Mouse (Mus musculus) ES-E14 (cell line): ENCODE measurements around the gene Pcdh9. TPM values are rescaled to one million over a fixed set of nuclear protein-coding genes. Genes with fewer than 3 reads are reported as not detected.

Experiments used
- DNase-seq: peaks from one replicate; pipeline ENCODE4 v3.0.0-alpha.2; 2013; ENCODE audit warnings: low read depth, low spot score
- H3K27ac ChIP-seq: 2 replicates; pipeline ENCODE4 v1.5.1; 2012; ENCODE audit warnings: low read depth, mild to moderate bottlenecking, low read length, moderate library complexity, mixed read lengths; ENCODE audit not compliant: poor library complexity, insufficient read depth, severe bottlenecking
- H3K36me3 ChIP-seq: 2 replicates; pipeline ENCODE4 v1.6.1; 2012; ENCODE audit warnings: mild to moderate bottlenecking, low read length, moderate library complexity, mixed read lengths; ENCODE audit not compliant: control insufficient read depth, poor library complexity, insufficient read depth, severe bottlenecking
- H3K4me1 ChIP-seq, 2 experiments: fragments of 150-350 bp in 1 of 2; sonication (generic) in 1 of 2; 2 replicates each; pipeline ENCODE4 v1.6.1; 2012; ENCODE audit warnings: low read length in 2 of 2, mild to moderate bottlenecking in 1 of 2, mixed read lengths in 1 of 2; ENCODE audit not compliant: control insufficient read depth in 2 of 2, insufficient read depth in 2 of 2, poor library complexity in 1 of 2
- H3K4me3 ChIP-seq, 2 experiments: fragments of 150-350 bp in 1 of 2; sonication (generic) in 1 of 2; 2 replicates each; pipeline ENCODE4 v1.5.1; 2012; ENCODE audit warnings: low read length in 2 of 2, low read depth in 1 of 2, mild to moderate bottlenecking in 1 of 2, mixed read lengths in 1 of 2; ENCODE audit not compliant: insufficient read depth in 1 of 2, poor library complexity in 1 of 2, severe bottlenecking in 1 of 2
- H3K9ac ChIP-seq: 2 replicates; pipeline ENCODE4 v1.6.1; 2012; ENCODE audit warnings: low read depth, mild to moderate bottlenecking, low read length, mixed read lengths; ENCODE audit not compliant: poor library complexity, insufficient read depth, severe bottlenecking
- H3K9me3 ChIP-seq: fragments of 150-350 bp; sonication (generic); 2 replicates; pipeline ENCODE4 v1.6.1; 2012; ENCODE audit warnings: low read depth, mild to moderate bottlenecking, low read length; ENCODE audit not compliant: control insufficient read depth, insufficient read depth
- CHD2 ChIP-seq: IDR thresholded peaks from 2 replicates; pipeline ENCODE4 v1.6.1; 2014; ENCODE audit warnings: mild to moderate bottlenecking, low read depth, low read length, inconsistent platforms
- HCFC1 ChIP-seq: IDR thresholded peaks from 2 replicates; pipeline ENCODE4 v1.6.1; 2012; ENCODE audit warnings: low read length, inconsistent platforms, borderline replicate concordance; ENCODE audit not compliant: insufficient read depth
- MAFK ChIP-seq: IDR thresholded peaks from 2 replicates; pipeline ENCODE4 v1.6.1; 2014; ENCODE audit warnings: mild to moderate bottlenecking, low read depth, low read length, inconsistent platforms; ENCODE audit not compliant: insufficient read depth
- ZC3H11A ChIP-seq: IDR thresholded peaks from 2 replicates; pipeline ENCODE4 v1.6.1; 2012; ENCODE audit warnings: low read depth, mild to moderate bottlenecking, inconsistent platforms, low read length, borderline replicate concordance
- ZNF384 ChIP-seq: IDR thresholded peaks from 2 replicates; pipeline ENCODE4 v1.6.1; 2012; ENCODE audit warnings: low read depth, low read length, inconsistent platforms
- in situ Hi-C, 2 experiments: fragments of 600-800 bp; cut with MboI; formaldehyde crosslinking; loops; one replicate each; pipeline ENCODE4 v1.15.1; 2025; ENCODE audit warnings: low sequenced_read_pairs in 2 of 2, inconsistent platforms in 1 of 2; ENCODE audit not compliant: unreplicated experiment in 2 of 2
- total RNA-seq: library from RNA; depleted of rRNA; stranded (reverse); fragments of 300-350 nt; gene quantifications from 2 replicates; pipeline ENCODE4 v1.2.3, GENCODE M21; 2012

The Pcdh9 gene
- total RNA-seq, 1 experiment, result 0.71 TPM

DNA sequence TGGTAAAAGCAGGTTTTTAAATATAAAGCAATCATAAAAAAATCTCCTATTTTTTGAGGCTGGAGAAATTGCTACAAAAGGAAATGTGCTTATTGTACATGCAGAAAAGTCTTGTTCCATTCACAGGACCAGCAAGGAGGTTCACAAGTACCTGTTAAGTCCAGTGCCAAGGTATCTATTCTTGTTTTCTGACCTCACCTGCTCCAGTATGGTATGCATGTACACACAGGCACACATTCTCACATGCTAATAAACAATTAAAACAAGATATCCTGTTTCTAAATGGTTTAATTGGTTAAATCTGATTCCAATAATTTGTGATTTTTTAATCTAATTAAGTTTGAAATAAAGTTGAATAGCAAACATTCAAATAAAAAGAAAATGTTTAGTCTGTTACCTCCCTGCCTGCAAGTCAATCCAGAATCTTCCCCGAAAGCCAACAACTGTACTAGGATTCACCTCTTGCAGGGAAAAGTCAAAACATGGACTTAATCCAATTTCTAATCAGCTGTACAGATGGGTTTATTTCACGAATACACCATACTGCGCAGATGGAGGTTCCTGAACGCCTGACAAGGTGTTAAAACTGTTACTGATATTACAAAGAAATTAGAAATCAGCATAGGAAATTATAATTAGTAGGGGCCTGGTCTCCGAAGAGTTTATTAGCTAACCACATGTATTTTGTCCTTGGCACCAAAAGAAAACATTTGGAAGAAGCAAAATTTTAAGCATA lies 439.4 kb downstream of the Pcdh9 start:
- Histone ChIP-seq H3K9me3 (no peaks in the 10 kb centered on the region), H3K36me3 (no peaks in the 10 kb centered on the region), H3K27ac (no peak overlapping the region), H3K4me1 (no peaks in the 10 kb centered on the region), H3K4me3 (no peak overlapping the region), H3K9ac (no peak overlapping the region)
- in situ Hi-C loops, result no loop called here
- DNase-seq, result no peak
- TF ChIP-seq CHD2 (no peak), MAFK (no peak), ZC3H11A (no peak), HCFC1 (no peak), ZNF384 (no peak)

DNA sequence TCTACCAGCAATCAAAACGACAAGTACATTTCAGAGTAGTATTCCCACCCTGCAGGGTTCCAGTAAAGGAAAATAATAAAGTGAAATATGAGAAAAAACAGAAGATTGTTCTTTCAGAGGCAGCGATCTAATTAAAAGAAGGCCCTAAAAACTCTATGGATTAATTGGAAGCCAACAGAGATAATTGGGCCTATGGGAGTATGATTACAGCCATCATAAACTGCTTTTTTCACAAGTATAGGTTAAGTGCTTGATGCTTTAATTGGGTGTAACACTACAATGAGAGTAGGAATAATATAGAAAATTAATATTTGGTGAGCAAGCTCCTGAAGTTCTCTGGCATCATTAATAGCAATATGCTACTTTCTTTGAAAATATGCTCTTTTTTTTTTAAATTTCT lies 448.6 kb downstream of the Pcdh9 start:
- in situ Hi-C loops, result no loop called here
- TF ChIP-seq MAFK (no peak), ZNF384 (no peak), ZC3H11A (no peak), HCFC1 (no peak), CHD2 (no peak)
- no peaks in the 10 kb centered on the region for H3K36me3 ChIP-seq

GRCm38 (mm10) chr14:93437226-93437625 lies 453.3 kb downstream of the Pcdh9 start:
- TF ChIP-seq MAFK (no peak), HCFC1 (no peak), ZC3H11A (no peak), ZNF384 (no peak)
- Histone ChIP-seq H3K9me3 (no peaks in the 10 kb centered on the region), H3K4me1 (no peaks in the 10 kb centered on the region), H3K27ac (no peak overlapping the region), H3K36me3 (no peaks in the 10 kb centered on the region), H3K9ac (no peak overlapping the region), H3K4me3 (no peak overlapping the region)
- DNase-seq, result no peak
- in situ Hi-C loops, result no loop called here

More for the DNA sequence above, 448.6 kb downstream of the Pcdh9 start:
- no peak overlapping the region for H3K9ac ChIP-seq
- no peaks in the 10 kb centered on the region for H3K4me1 ChIP-seq
- no peak overlapping the region for H3K4me3 ChIP-seq
- DNase-seq, result no peak
- H3K9me3 ChIP-seq, result no peaks in the 10 kb centered on the region
- H3K27ac ChIP-seq, result no peak overlapping the region

DNA sequence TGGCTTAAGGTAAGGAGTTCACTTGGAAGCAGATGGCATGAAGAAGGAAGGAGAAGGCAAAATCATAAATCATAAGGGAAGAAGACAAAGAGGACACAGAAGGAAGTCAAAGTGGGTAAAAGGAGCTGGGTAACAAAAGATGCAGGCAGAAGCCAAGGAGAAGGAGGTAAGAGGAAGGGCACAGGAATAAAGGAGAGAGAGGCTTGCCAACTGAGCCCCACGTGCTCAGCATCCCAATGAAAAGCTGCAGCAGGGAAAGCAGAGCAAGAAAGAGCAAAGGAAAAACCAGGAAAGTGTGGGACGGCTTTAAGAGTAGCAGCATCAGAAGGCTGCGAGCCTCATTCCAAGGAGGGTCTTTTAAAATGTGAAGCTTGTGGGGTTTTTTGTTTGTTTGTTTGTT lies 473.7 kb downstream of the Pcdh9 start:
- no peaks in the 10 kb centered on the region for H3K4me1 ChIP-seq
- no peak overlapping the region for H3K27ac ChIP-seq
- H3K9me3 ChIP-seq, result no peaks in the 10 kb centered on the region
- H3K36me3 ChIP-seq, result no peaks in the 10 kb centered on the region
- TF ChIP-seq HCFC1 (no peak), CHD2 (no peak), ZNF384 (no peak), ZC3H11A (no peak), MAFK (no peak)
- no peak overlapping the region for H3K9ac ChIP-seq
- in situ Hi-C loops, result no loop called here
- H3K4me3 ChIP-seq, result no peak overlapping the region
- DNase-seq, result no peak
